Mouse (Mus musculus) forebrain, embryonic 15.5 days (tissue): ENCODE measurements around the gene Slc7a14. TPM values are rescaled to one million over a fixed set of nuclear protein-coding genes. Genes with fewer than 3 reads are reported as not detected.

ENCODE experiments used
- ATAC-seq: fragments of 200-750 bp; cut with Nextera tagmentation; replicated peaks from 2 replicates; pipeline ENCODE4 v1.8.0; 2017; ENCODE audit warnings: mild to moderate bottlenecking, moderate TSS enrichment, moderate library complexity
- H3K27ac ChIP-seq: fragments of 300-500 bp; sonication (generic); replicated peaks from 2 replicates; pipeline ENCODE4 v1.5.1; 2015; ENCODE audit warnings: mild to moderate bottlenecking, inconsistent platforms
- H3K27me3 ChIP-seq: fragments of 300-500 bp; sonication (generic); 2 replicates; pipeline ENCODE4 v1.6.1; 2015; ENCODE audit warnings: inconsistent platforms
- H3K36me3 ChIP-seq: fragments of 300-500 bp; sonication (generic); 2 replicates; pipeline ENCODE4 v1.6.1; 2015; ENCODE audit warnings: mild to moderate bottlenecking, inconsistent platforms
- H3K4me1 ChIP-seq: fragments of 300-500 bp; sonication (generic); 2 replicates; pipeline ENCODE4 v1.6.1; 2015; ENCODE audit warnings: inconsistent platforms
- H3K4me2 ChIP-seq: fragments of 300-500 bp; sonication (generic); replicated peaks from 2 replicates; pipeline ENCODE4 v1.6.1; 2015; ENCODE audit warnings: mild to moderate bottlenecking, inconsistent platforms
- H3K4me3 ChIP-seq: fragments of 300-500 bp; sonication (generic); 2 replicates; pipeline ENCODE4 v1.5.1; 2015; ENCODE audit warnings: mild to moderate bottlenecking, inconsistent platforms
- H3K9ac ChIP-seq: fragments of 300-500 bp; sonication (generic); replicated peaks from 2 replicates; pipeline ENCODE4 v1.6.1; 2015; ENCODE audit warnings: mild to moderate bottlenecking, inconsistent platforms
- H3K9me3 ChIP-seq: fragments of 300-500 bp; sonication (generic); 2 replicates; pipeline ENCODE4 v1.6.1; 2016; ENCODE audit warnings: inconsistent platforms
- WGBS: fragments of 180-500 bp; shearing (Covaris S2); methylation state at CpG from one replicate; pipeline ENCODE4 v1.1.7; 2015; ENCODE audit warnings: mixed read lengths; 5-methylcytosine and 5-hydroxymethylcytosine counted together
- polyA plus RNA-seq: library from polyadenylated mRNA; unstranded; fragments of >200 nt; fragmentation: Nextera tagmentation; extraction: Ambion mirVana; gene quantifications from 2 replicates; pipeline ENCODE4 v1.2.1, GENCODE M21; 2015

Slc7a14 gene
- polyA plus RNA-seq, 1 experiment from 2014 or later = 3.1 TPM

DNA sequence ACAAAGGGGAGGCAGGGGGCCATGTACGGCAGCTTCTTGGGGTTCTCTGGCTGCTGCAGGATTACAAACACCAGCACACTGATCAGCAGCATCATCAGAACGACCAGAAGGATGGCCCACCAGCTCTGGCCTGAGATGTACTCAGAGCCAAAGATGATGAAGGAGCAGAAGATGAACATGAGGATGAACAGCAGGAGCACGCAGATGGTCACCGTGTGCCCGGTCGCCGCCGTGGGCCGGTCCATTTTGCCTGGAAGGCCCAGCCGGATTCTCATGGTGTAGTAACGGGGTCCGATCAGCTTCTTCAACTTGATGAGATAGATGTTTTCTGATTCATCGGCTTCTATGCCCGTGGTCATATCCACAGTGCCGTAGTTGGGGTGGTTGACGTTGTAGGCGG lies 86.6 kb downstream of the Slc7a14 start:
- H3K27ac ChIP-seq = no peak overlapping the region
- 95% methylated on average over 17 of the region's 17 CpGs for WGBS
- H3K4me1 ChIP-seq = no peaks in the 10 kb centered on the region
- H3K4me3 ChIP-seq = no peak overlapping the region
- ATAC-seq = no peak
- no peaks in the 10 kb centered on the region for H3K9me3 ChIP-seq
- H3K9ac ChIP-seq = no peak overlapping the region
- H3K36me3 ChIP-seq = peaks cover 5% of the 10 kb centered on the region; the same call in 1 of the 2 replicates
- no peaks in the 10 kb centered on the region for H3K27me3 ChIP-seq
- no peak overlapping the region for H3K4me2 ChIP-seq

DNA sequence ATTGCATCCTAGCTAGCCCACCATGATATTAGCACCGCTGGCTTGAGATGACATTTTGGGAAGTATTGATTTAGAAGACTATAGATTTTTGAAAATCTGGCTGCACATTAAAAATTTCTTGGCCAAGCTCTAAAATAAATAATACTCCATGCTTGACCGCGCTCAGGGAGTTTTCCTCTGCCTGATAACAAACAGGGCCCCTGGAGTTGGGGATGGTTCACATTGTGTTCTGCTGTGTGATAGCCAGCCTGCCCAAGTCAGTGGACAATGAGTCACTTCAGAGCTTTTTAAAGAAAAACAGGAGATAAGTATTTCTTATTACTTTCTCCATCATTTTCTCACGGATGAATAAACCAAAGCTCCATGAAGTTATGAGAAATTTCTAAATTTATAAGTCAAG lies 90.1 kb downstream of the Slc7a14 start:
- no peaks in the 10 kb centered on the region for H3K27me3 ChIP-seq
- peaks cover 5% of the 10 kb centered on the region; the same call in 1 of the 2 replicates for H3K36me3 ChIP-seq
- 94% methylated on average over 4 of the region's 4 CpGs for WGBS
- no peaks in the 10 kb centered on the region for H3K4me1 ChIP-seq
- no peak overlapping the region for H3K9ac ChIP-seq
- no peak overlapping the region for H3K4me3 ChIP-seq
- no peak for ATAC-seq
- no peaks in the 10 kb centered on the region for H3K9me3 ChIP-seq
- H3K27ac ChIP-seq = no peak overlapping the region
- H3K4me2 ChIP-seq = no peak overlapping the region

DNA sequence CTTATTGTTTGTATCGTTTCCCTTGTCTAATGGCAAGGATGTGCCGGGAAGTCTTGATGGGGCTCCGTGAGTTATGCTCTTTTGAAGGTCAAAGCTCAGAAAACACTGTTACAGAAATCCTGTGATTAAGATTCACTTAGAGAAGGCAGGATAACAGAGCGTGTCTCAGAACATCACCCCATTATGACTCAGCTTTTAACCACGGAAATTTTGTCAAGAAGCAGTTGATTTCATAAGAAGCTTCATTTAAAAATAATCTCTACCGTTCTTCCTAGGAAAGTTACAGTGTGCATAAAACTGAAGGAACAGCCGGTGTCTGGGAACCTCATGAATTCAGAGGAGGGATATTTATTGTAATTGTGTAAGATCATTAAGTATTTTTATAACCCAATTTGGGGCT lies 90.7 kb downstream of the Slc7a14 start:
- H3K27ac ChIP-seq = no peak overlapping the region
- no peak overlapping the region for H3K9ac ChIP-seq
- H3K4me1 ChIP-seq = no peaks in the 10 kb centered on the region
- no peak for ATAC-seq
- no peak overlapping the region for H3K4me3 ChIP-seq
- H3K9me3 ChIP-seq = no peaks in the 10 kb centered on the region
- 86% methylated on average over 7 of the region's 7 CpGs for WGBS
- H3K4me2 ChIP-seq = no peak overlapping the region
- no peaks in the 10 kb centered on the region for H3K27me3 ChIP-seq
- H3K36me3 ChIP-seq = peaks cover 5% of the 10 kb centered on the region; the same call in 1 of the 2 replicates

DNA sequence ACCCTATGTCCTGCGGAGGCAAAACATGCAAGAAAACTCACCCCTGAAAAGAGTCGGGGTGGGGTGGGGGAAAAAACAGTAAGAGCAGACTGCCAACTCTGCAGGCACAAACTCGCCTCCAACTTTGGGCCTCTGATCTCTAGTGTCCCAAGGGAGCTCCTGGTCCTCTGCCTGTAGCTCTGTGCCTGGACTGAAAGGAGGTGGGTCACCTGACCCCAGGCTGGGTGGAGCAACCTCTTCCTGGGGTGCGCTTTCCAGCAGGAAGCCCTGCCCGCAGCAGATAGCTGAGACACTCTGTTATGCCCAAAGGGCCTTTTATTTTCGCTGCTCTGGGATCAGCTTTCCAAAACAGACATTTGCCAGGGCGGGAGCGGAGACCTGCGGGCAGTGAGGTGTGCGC lies 92.7 kb downstream of the Slc7a14 start:
- Histone ChIP-seq H3K9ac (no peak overlapping the region), H3K27ac (no peak overlapping the region), H3K4me3 (no peak overlapping the region), H3K27me3 (no peaks in the 10 kb centered on the region), H3K4me2 (no peak overlapping the region), H3K36me3 (no peaks in the 10 kb centered on the region), H3K4me1 (peaks cover 8% of the 10 kb centered on the region; the same call in 1 of the 2 replicates), H3K9me3 (no peaks in the 10 kb centered on the region)
- WGBS = 80% methylated on average over 10 of the region's 10 CpGs
- ATAC-seq = no peak

DNA sequence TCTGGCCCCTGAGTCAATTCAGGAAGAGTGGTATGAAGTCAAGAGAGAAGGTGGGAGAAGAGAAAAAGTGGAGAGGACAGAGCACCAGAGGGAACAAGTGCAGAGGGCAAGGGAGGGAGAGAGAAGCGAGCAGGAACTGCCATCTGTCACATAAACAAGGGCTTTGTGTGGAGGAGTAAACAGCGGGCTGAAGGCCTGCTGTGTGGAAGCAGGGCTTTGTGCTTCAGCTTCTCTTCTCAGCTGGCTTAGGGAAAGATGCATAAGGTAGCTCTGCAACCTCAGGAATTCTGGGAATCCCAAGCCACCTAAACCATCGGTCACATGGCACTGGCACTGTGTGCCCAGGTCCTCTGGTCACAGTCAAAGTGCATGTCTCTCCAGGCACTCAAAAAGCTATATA lies 96.4 kb downstream of the Slc7a14 start:
- ATAC-seq = peak; percentile 57

DNA sequence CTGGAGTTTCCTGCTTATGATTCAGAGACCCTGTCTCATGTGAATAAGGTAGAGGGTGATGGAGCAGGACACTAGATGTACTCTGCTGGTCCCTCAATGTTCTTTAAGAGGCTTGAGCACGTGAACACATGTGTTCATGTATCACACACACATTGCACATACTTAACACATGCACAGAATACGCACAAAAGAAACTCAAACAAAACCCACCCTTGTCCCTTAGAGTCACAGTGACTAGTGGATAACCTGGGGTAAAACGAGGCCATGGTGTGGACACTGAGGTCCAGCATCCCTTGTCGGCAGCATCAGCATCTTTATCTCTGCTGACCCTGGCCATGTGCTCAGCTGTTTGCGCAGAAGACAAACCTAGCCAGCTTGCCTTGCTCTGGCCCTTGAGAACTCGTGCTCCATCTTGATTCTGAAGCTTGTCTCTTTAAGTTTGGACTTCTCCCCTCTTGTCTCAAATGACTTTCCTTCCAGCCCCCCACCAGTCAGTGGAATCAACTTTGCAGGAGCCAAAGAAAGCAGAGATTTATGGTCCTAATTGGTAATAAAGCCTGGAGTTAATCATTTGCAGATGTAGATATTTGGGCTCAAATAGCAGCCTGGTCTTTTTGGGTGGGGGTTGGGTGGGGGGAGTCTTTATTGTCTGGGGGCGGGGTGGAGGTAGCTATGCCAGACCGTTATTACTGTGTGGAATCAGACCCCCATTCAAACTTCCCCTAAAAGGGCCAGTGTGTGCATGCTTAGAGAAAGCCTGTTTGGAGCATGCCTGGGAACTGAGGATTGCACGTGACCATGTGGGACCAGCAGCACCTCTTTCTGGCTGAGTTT lies 97.8 kb downstream of the Slc7a14 start:
- Histone ChIP-seq H3K27me3 (no peaks in the 10 kb centered on the region), H3K36me3 (no peaks in the 10 kb centered on the region), H3K9me3 (no peaks in the 10 kb centered on the region), H3K4me2 (no peak overlapping the region), H3K27ac (no peak overlapping the region), H3K9ac (no peak overlapping the region), H3K4me1 (peaks cover 8% of the 10 kb centered on the region; the same call in 1 of the 2 replicates), H3K4me3 (no peak overlapping the region)
- 64% methylated on average over 9 of the region's 9 CpGs for WGBS
- ATAC-seq = no peak

More for the DNA sequence above, 96.4 kb downstream of the Slc7a14 start:
- H3K4me3 ChIP-seq = no peak overlapping the region
- H3K9me3 ChIP-seq = no peaks in the 10 kb centered on the region
- H3K4me2 ChIP-seq = no peak overlapping the region
- no peaks in the 10 kb centered on the region for H3K27me3 ChIP-seq
- 15% methylated on average over 3 of the region's 3 CpGs for WGBS
- no peaks in the 10 kb centered on the region for H3K36me3 ChIP-seq
- H3K9ac ChIP-seq = no peak overlapping the region
- H3K27ac ChIP-seq = peak overlapping the region; percentile 27; the same call in 1 of the 2 replicates
- H3K4me1 ChIP-seq = peaks cover 8% of the 10 kb centered on the region; the same call in 1 of the 2 replicates

DNA sequence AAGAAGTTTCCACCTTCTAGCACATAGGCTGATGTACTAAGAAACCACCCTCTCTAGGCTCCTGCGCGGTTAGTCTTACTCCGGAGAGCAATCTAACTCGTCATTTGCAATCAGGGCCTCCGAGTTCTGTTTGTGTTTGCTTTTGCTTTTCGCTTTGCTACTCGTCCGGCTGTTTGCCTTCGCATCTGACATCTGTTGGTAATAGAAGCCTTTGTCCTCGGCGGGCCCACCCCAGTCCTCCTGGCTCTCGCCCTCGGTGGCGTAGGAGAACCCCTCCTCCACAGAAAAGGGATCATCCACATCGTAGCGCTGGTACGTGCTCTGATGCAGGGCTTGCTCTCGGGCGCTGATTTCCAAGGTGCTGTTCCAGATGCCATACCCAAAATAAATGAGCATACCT lies 101.2 kb downstream of the Slc7a14 start:
- WGBS = 12% methylated on average over 19 of the region's 19 CpGs
- ATAC-seq = 0 out of 2 replicates have a peak, but pooled peaks have one; percentile 11

DNA sequence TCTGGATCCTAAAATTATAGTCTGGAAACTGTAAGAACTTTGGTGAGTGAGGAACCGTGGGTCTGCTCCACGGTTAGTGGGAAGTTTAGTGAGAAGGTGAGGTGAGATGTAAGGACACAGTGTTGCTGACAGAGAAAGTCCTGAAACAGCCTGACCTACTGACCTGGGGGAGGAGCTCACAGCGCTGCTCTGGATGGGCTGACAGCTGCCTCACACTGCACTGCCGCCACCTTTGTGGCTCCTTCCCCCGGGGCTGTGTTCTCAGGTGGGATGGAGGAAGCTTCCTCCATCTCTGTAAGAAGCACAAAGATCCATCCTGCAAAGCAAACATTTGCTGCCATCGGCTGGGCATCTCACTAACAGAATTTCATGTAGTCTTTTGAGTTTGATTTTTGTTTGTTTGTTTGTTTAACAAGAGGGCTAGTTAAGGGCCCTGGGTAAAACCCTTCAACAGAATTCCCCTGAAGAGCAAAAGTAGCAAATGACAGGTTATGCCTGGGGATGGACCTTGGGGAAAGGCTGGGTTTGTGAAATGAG lies 101.7 kb downstream of the Slc7a14 start:
- WGBS = 24% methylated on average over 6 of the region's 6 CpGs
- Histone ChIP-seq H3K36me3 (no peaks in the 10 kb centered on the region), H3K9ac (no peak overlapping the region), H3K4me3 (no peak overlapping the region), H3K4me1 (peaks cover 2% of the 10 kb centered on the region; the same call in 1 of the 2 replicates), H3K27me3 (no peaks in the 10 kb centered on the region), H3K4me2 (no peak overlapping the region), H3K27ac (no peak overlapping the region), H3K9me3 (no peaks in the 10 kb centered on the region)
- ATAC-seq = no peak

More for the DNA sequence above, 101.2 kb downstream of the Slc7a14 start:
- no peak overlapping the region for H3K27ac ChIP-seq
- no peak overlapping the region for H3K9ac ChIP-seq
- peaks cover 6% of the 10 kb centered on the region; the same call in 1 of the 2 replicates for H3K4me1 ChIP-seq
- no peaks in the 10 kb centered on the region for H3K9me3 ChIP-seq
- H3K36me3 ChIP-seq = no peaks in the 10 kb centered on the region
- 0 out of 2 replicates have a peak overlapping the region, but pooled peaks have one; percentile 8 for H3K4me3 ChIP-seq
- H3K4me2 ChIP-seq = peak overlapping the region; percentile 28; the same call in 1 of the 2 replicates
- H3K27me3 ChIP-seq = no peaks in the 10 kb centered on the region

DNA sequence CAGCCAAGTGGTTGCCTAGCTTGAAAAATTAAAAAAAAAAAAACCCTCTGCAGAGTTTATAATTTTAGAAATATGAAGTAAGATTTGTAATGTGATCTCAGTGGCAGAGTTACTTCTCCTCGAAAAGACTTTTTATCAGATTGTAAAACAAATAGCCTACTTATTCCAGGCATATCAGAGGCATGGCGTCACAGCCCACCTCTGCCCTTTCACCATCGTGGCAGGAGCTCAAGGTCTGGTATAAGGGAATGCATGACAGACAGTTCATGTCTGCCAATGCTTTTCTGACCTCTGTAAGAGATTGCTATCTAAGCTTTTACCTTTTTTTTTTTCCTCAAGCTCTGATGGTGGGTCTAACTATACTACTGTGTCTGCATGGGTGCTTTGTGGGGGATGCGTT lies 102.1 kb downstream of the Slc7a14 start:
- H3K9me3 ChIP-seq = no peaks in the 10 kb centered on the region
- no peak for ATAC-seq
- no peak overlapping the region for H3K4me3 ChIP-seq
- H3K4me2 ChIP-seq = no peak overlapping the region
- 84% methylated on average over 4 of the region's 4 CpGs for WGBS
- no peak overlapping the region for H3K27ac ChIP-seq
- H3K36me3 ChIP-seq = no peaks in the 10 kb centered on the region
- H3K9ac ChIP-seq = no peak overlapping the region
- H3K27me3 ChIP-seq = no peaks in the 10 kb centered on the region
- no peaks in the 10 kb centered on the region for H3K4me1 ChIP-seq

DNA sequence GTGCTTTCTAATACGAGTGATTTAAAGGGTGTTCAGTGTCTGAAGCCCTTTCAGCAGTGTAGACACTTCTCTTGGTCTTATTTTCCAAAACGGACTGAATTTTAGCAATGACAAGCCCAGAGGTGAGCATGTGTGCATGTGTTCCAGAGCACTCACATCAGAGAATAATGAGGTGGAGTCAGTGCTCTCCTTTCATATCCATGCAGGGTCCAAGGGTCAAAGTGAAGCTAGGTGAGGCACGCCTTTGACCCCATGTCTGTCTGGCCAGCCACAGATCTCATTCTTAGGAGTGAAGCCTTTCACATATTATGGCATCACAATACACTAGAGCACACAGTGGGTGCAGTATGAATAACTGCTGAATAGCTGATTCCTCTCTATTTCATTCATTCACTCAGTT lies 105.0 kb downstream of the Slc7a14 start:
- Histone ChIP-seq H3K27me3 (no peaks in the 10 kb centered on the region), H3K9ac (no peak overlapping the region), H3K4me3 (no peak overlapping the region), H3K9me3 (no peaks in the 10 kb centered on the region), H3K4me1 (no peaks in the 10 kb centered on the region), H3K36me3 (no peaks in the 10 kb centered on the region), H3K4me2 (no peak overlapping the region), H3K27ac (no peak overlapping the region)
- WGBS = 86% methylated on average over 3 of the region's 3 CpGs
- ATAC-seq = no peak

DNA sequence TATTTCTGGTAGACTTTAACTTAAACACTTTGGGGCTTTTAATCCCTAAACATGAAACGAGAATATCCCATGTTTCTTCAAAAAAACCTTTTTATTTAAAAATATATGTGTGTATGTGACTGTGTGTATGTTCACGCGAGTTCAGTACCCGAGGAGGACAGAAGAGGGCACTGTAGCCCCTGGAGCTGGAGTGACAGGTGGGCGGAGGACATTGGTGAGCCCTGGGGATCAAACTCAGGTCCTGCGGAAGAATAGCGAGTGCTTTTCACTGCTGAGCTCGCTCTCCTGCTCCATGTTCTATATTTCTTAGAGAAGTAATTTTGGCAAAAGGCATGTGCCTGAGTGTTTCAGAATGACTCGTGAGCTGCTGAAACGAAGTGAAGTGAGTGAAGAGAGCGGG lies 106.2 kb downstream of the Slc7a14 start:
- Histone ChIP-seq H3K4me1 (no peaks in the 10 kb centered on the region), H3K4me2 (no peak overlapping the region), H3K4me3 (no peak overlapping the region), H3K9me3 (no peaks in the 10 kb centered on the region), H3K9ac (no peak overlapping the region), H3K36me3 (no peaks in the 10 kb centered on the region), H3K27ac (no peak overlapping the region), H3K27me3 (no peaks in the 10 kb centered on the region)
- 95% methylated on average over 11 of the region's 11 CpGs for WGBS
- ATAC-seq = no peak

DNA sequence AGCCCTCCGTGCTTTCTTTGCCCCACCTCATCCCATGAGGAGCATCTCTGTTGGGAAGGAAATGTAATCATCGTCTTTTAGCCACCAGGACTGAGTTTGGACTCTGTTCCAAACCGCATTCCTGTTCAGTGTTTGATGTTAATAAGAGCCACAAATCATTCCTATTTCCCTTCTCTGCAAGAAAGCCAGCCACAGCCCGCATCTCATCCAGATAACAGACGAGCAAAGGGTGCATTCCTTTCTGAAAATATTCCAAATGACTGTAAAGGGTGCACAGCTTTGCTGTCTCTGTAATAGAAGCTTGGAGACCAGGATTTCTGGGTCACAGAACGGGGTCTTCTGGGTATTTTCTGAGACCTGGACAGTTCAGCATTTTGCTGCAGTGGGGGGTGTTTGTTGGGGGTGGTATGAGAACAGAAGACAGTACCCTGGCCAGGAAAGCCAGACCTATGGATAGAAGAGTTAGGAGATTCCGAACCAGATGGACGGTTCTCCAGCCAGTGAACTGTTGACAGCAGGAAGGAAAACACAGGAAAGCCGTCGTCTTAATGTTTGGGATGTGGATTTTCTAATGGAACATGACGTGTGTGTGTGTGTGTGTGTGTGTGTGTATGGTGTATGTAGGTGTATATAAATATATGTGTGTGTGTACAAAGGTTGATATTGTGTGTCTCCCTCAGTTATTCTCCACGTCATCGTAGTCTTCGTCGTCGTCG lies 110.9 kb downstream of the Slc7a14 start:
- no peaks in the 10 kb centered on the region for H3K36me3 ChIP-seq
- no peaks in the 10 kb centered on the region for H3K4me1 ChIP-seq
- H3K9ac ChIP-seq = no peak overlapping the region
- WGBS = 90% methylated on average over 17 of the region's 17 CpGs
- H3K4me3 ChIP-seq = no peak overlapping the region
- no peak overlapping the region for H3K4me2 ChIP-seq
- no peak overlapping the region for H3K27ac ChIP-seq
- no peaks in the 10 kb centered on the region for H3K27me3 ChIP-seq
- no peaks in the 10 kb centered on the region for H3K9me3 ChIP-seq
- ATAC-seq = no peak
